Mouse (Mus musculus) spleen, embryonic (tissue): ENCODE data around the gene Adh4.
"Not testable (repeated sequence)": the region's sequence is repeated elsewhere in the genome, so short reads cannot be mapped to it uniquely, and the experiment has no call there.

Source experiments
- CTCF ChIA-PET: fragments of 350-600 bp; sonication (Branson Sonifier 250); formaldehyde crosslinking; loops from one replicate; lab custom pipeline; 2022; lab: Charles Lee

Gene Adh4

GRCm38 (mm10) chr3:138442612-138443464 lies 27.6 kb downstream of the Adh4 start, which contains the start of gene Adh5:
Adh5 (plus strand) TSS chr3:138443093.
- CTCF ChIA-PET: interaction anchor here (1.4 kb wide), 1 partner anchor 45 kb away, joined by 5 read pairs; no protein-coding TSS in a partner anchor

- CTCF ChIA-PET: interaction anchor here (1.4 kb wide), 1 partner anchor 45 kb away, joined by 5 read pairs; no protein-coding TSS in a partner anchor
Measured at GRCm38 (mm10) chr3:138443465-138443771, 28.2 kb downstream of the Adh4 start.

DNA sequence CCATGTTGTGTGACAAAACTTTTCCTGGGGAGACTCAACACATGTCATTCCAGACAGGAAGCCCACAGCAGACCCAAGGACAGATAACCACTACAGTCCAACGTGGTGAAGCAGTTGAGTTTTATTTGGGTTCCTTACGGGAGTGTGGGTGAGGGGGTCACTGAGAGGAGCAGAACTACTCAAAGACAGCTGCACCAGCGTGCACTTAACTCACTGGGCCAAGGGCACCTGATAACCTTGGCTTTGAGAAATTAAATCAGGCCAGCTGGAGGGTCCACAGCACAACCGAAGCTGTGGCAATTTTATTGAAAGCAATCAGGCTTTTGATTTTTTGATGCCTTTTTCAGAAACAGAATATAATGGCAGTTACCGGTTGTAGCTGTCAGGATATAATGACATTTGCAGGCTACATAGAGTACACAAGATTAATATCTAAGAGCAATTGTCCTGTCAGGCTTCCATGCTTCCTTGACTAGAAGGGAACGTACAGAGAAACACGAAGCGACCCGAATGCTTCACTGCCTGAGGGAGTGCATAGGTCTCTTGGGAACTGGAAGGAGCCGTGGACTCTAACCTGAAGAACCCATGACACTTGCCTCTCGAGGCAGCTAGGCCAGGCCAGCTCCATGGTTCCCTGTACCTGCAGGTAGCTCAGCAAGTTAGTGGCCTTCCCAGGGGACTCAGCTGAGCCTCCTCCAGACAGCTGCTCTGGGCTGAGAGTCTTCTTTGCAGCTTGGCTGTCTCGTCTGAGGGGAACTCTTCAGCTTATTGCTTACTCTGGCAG lies 33.0 kb downstream of the Adh4 start:
- CTCF ChIA-PET: no interaction called here

DNA sequence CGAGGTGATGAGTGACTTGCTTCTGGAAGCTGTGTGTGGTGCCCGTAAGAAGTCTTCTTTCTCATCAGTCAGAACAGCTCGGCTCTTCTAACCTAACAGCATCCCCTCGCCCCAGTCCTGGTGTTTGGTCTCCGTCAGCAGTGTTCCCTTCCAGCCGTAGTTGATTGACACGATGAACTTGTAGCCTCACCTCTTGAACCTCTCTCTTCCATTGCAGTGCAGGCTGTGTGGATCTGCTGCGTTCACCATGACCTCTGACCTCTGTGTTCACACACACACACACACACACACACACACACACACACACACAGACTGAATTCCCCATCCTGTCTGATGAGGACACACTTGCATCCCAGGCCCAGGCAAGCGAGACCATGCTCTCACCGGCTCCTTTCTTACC lies 36.9 kb downstream of the Adh4 start:
- CTCF ChIA-PET: no interaction called here

DNA sequence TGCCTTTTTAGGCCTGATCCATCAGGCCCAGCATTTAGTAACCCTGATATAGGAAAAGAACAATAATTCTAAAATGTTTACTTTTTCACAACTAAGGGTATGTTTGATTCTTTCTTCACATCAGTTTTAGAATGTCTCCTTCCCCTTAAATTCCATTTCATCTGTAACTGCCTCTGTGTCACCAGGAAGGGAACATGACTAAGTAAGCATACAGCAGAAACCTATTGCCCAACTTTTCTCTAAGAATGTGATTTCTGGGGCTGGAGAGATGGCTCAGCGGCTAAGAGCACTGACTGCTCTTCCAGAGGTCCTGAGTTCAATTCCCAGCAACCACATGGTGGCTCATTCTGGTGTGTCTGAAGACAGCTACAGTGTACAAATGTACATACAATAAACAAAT lies 39.0 kb downstream of the Adh4 start:
- CTCF ChIA-PET: no interaction called here

DNA sequence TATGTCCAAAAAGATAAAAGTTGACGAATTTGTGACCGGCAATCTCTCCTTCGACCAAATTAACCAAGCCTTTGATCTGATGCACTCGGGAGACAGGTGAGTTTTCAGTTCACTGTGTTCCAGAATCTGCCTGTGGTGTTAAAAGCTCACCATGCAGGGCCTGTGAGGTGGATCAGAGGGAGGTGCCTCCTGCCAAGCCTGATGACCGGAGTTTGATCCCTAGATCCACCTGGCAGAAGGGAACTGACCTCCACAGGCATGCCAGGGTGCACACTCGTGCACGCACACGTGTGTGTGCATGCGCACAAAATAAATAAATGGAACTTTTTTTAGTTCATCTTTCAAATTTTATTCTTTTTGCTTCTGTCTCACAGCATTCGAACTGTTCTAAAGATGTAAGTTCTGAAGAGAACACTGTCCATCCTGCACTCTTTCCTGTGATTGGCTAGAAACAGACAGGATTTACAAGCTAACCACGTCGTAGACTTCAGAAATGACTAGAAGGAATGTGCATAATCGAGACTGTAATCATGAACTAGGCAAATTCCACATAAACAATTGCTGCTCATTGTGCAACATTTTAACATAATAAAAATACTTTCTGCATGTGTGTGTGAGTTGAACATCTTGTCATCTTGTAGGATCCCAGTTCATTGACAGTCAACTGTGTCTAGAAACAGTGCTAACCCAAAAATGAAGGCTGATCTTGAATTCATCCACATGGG lies 39.6 kb downstream of the Adh4 start:
- CTCF ChIA-PET: no interaction called here

- CTCF ChIA-PET: no interaction called here
Measured at GRCm38 (mm10) chr3:138458441-138458840, 43.2 kb downstream of the Adh4 start.

DNA sequence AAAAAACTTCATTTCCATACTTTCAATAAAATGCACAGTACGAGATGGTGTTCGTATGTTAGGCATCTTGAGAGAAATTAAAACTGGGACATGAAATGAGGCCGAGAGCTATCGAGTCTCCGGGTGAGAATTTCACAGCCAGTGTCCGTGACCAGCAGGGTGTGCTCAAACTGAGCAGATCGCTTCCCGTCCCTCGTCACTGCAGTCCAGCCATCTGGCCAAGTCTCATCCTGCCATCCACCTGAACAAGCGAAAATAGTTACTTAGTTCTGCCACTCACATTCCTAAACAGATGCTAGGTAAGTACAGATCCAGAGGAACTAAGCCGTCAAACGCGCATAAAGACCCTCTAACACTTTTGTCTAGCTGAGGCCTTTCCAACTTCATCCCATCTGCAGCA lies 45.0 kb downstream of the Adh4 start:
- CTCF ChIA-PET: no interaction called here

GRCm38 (mm10) chr3:138461832-138462231 lies 46.6 kb downstream of the Adh4 start:
- CTCF ChIA-PET: no interaction called here

DNA sequence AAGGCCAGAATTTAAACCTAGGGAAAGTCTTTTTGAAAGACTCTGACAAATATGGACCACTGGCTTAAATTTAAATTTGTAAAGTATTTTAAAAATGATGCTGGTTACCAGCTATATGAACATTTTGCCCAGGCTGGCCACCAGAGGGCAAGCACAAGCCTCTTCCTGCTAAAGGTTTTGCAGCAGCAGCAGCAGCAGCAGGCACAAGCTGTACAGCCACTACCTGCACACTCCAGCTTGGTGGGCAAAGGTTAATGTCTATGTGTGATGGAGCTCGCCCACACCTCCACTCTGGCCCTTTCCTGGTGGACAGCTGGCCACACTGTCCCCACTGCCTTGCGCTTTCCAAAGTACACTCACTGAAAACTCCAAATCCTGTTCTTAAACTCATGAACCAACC lies 47.9 kb downstream of the Adh4 start:
- CTCF ChIA-PET: no interaction called here

- CTCF ChIA-PET: no interaction called here
Measured at GRCm38 (mm10) chr3:138463807-138464206, 48.5 kb downstream of the Adh4 start.

- CTCF ChIA-PET: no interaction called here
Measured at GRCm38 (mm10) chr3:138464573-138465147, 49.4 kb downstream of the Adh4 start.

GRCm38 (mm10) chr3:138466656-138467055 lies 51.4 kb downstream of the Adh4 start:
- CTCF ChIA-PET: not testable (repeated sequence)

DNA sequence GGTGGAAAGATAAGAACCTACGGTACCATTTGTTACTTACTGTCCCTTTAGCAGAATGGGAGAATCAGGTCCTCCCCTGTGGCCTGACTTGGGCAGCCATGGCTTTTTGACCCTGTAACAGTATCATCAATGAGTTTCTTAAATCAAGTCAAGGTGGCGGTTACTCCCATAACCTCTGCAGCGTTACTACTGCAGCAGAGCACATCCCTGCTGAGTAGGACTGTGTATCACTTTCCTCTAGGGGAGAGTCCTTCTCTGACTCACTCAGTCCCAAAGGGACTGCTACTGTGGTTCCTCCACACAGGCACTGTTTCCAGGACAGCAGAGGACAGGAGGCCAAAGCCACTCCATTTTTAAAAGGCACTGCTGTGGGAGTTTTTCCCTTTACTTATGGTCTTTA lies 55.8 kb downstream of the Adh4 start:
- CTCF ChIA-PET: no interaction called here

GRCm38 (mm10) chr3:138479489-138479888 lies 64.2 kb downstream of the Adh4 start:
- CTCF ChIA-PET: no interaction called here
